Mouse (Mus musculus) brain, embryonic 14.5 days (tissue): Measurements from ENCODE around the gene Gramd4. TPM values are rescaled to one million over a fixed set of nuclear protein-coding genes. Genes with fewer than 3 reads are reported as not detected.
"Not testable (repeated sequence)": the region's sequence is repeated elsewhere in the genome, so short reads cannot be mapped to it uniquely, and the experiment has no call there.

Experiments
- DNase-seq: peaks from one replicate; pipeline ENCODE4 v3.0.0-alpha.2; 2011; ENCODE audit warnings: low read depth
- CTCF ChIP-seq: fragments of 200-500 bp; IDR thresholded peaks from 2 replicates; pipeline ENCODE4 v1.5.1; 2012; ENCODE audit warnings: inconsistent platforms, mild to moderate bottlenecking, moderate library complexity, borderline replicate concordance; ENCODE audit not compliant: insufficient read depth, insufficient read length; ENCODE audit errors: extremely low read depth
- POLR2A ChIP-seq: fragments of 200-500 bp; IDR thresholded peaks from 2 replicates; pipeline ENCODE4 v1.6.1; 2012; ENCODE audit warnings: mild to moderate bottlenecking, inconsistent platforms, borderline replicate concordance; ENCODE audit not compliant: poor library complexity, insufficient read depth, insufficient read length, severe bottlenecking; ENCODE audit errors: extremely low read depth
- polyA plus RNA-seq: library from polyadenylated mRNA; depleted of rRNA; stranded (reverse); fragments of >200 nt; gene quantifications from 2 replicates; pipeline ENCODE4 v1.2.3, GENCODE M21; 2012

The Gramd4 gene
- polyA plus RNA-seq, 1 experiment, result 64.7 TPM

- DNase-seq, result no peak
- no peak for TF ChIP-seq POLR2A
- TF ChIP-seq CTCF, result no peak
Measured at GRCm38 (mm10) chr15:86176771-86177702, 119.5 kb downstream of the Gramd4 start.

- DNase-seq, result not testable (repeated sequence)
Measured at GRCm38 (mm10) chr15:86177703-86178251, 120.3 kb downstream of the Gramd4 start.

GRCm38 (mm10) chr15:86178594-86178993 lies 121.1 kb downstream of the Gramd4 start:
- TF ChIP-seq CTCF (no peak), POLR2A (no peak)
- no peak for DNase-seq

GRCm38 (mm10) chr15:86180427-86180826 lies 122.9 kb downstream of the Gramd4 start:
- no peak for TF ChIP-seq POLR2A
- no peak for TF ChIP-seq CTCF

GRCm38 (mm10) chr15:86181321-86181720 lies 123.8 kb downstream of the Gramd4 start:
- not testable (repeated sequence) for DNase-seq

More at GRCm38 (mm10) chr15:86180427-86180826, 122.9 kb downstream of the Gramd4 start:
- no peak for DNase-seq

- TF ChIP-seq POLR2A (no peak), CTCF (no peak)
- peak; percentile 41 for DNase-seq
Measured at GRCm38 (mm10) chr15:86181941-86182439, 124.5 kb downstream of the Gramd4 start.

GRCm38 (mm10) chr15:86182646-86183045 lies 125.2 kb downstream of the Gramd4 start:
- DNase-seq, result peak; percentile 56
- TF ChIP-seq POLR2A (no peak), CTCF (no peak)

- no peak for TF ChIP-seq POLR2A
- no peak for TF ChIP-seq CTCF
- no peak for DNase-seq
Measured at GRCm38 (mm10) chr15:86183484-86183883, 126.0 kb downstream of the Gramd4 start.

GRCm38 (mm10) chr15:86184071-86184470 lies 126.6 kb downstream of the Gramd4 start:
- TF ChIP-seq CTCF (no peak), POLR2A (no peak)
- no peak for DNase-seq

GRCm38 (mm10) chr15:86184851-86185688 lies 127.6 kb downstream of the Gramd4 start:
- peak; percentile 65 for DNase-seq
- TF ChIP-seq CTCF, result no peak
- no peak; the same call in 1 of the 2 replicates for TF ChIP-seq POLR2A
